Mouse (Mus musculus): ENCODE measurements around the gene Gc. TPM values are rescaled to one million over a fixed set of nuclear protein-coding genes. Genes with fewer than 3 reads are reported as not detected.

The Gc gene
- polyA plus RNA-seq, 1 experiment from 2014 or later: 3.0 TPM

DNA sequence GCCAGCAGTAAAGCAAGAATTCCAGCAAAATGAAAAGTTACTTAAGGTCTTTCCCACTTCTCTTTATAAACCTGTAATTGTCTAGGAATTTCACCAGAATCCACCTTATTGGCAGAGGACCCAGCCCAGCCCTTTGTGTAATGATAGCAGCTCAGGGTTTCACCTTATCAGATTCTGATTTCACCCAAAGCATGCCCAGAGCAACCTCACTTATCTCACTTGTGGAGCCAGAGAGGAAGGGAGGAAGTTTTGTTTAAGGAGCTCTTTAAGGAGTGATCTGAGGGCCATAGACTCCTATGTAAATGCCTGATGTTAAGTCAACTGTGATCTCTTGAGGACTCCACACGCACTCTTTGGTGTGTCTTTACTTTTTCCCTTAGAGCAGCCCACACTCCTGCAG, 67.3 kb downstream of the Gc start:
- ATAC-seq (ENCODE audit: low FRiP score, low TSS enrichment) (no peak), DNase-seq (ENCODE audit: low spot score) (no peak)
- Histone ChIP-seq H3K27me3 (ENCODE audit: control insufficient read depth, insufficient read depth, low read length) (no peaks in the 10 kb centered on the region), H3K4me3 (ENCODE audit: low read depth, low read length) (no peak overlapping the region), H3K36me3 (ENCODE audit: control insufficient read depth, insufficient read depth, low read length) (no peaks in the 10 kb centered on the region), H3K9ac (ENCODE audit: low read length) (no peak overlapping the region), H3K9me3 (ENCODE audit: control insufficient read depth, low read length) (no peaks in the 10 kb centered on the region), H3K27ac (replicated peaks) (no peak overlapping the region), H3K4me2 (replicated peaks; ENCODE audit: low read depth) (no peak overlapping the region), H3K4me1 (replicated peaks; ENCODE audit: control insufficient read depth, insufficient read depth) (no peaks in the 10 kb centered on the region)
- 45% methylated on average over 1 of the region's 1 CpGs for WGBS
- no peak for TF ChIP-seq EP300 (optimal IDR thresholded peaks at IDR 0.05)
- TF ChIP-seq CTCF (IDR thresholded peaks at IDR 0.05; ENCODE audit: low read depth): no peak

DNA sequence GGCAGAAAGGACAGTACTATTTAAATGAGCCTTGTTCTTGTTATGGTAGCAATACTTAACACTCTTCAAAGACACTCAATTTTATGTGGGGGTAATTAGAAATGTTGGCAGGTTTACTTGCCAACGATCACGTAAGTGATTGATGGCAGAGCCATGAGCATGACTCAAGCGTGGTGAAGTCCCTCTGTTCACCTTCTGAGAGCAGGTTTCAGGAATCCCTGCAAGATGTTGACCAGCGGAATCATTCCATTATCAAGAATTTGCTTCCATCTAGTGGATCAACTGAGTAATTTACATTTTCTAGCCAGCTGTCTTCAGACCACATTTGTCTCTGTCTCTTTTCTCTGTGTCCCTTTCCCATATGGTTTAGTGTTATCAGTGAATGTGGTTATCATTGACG, 73.5 kb downstream of the Gc start:
- DNase-seq (ENCODE audit: low spot score): peak; percentile 21
- 16% methylated on average over 5 of the region's 5 CpGs for WGBS

DNA sequence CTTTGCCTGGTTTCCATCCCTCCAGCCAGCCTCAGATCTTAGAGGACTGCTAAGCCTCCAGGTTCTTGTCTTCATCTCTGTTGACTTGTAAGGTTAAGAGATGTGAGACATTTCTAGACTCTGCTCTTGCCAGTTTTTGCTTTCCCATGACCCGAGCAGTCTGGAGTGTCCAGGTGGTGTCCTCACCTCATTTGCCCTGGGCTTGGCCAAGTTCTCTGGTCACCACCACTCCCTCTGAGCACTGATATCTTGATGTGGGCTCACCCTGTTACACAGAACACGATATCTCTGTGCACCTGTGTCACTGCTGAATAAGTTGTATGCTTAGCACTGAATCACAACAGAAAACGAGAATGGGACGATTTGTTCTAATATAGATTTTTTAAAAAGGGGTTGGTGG, 76.4 kb downstream of the Gc start:
- Histone ChIP-seq H3K9me3 (ENCODE audit: control insufficient read depth, low read length) (no peaks in the 10 kb centered on the region), H3K36me3 (ENCODE audit: control insufficient read depth, insufficient read depth, low read length) (no peaks in the 10 kb centered on the region), H3K4me3 (ENCODE audit: low read depth, low read length) (no peak overlapping the region), H3K9ac (ENCODE audit: low read length) (no peak overlapping the region), H3K27me3 (ENCODE audit: control insufficient read depth, insufficient read depth, low read length) (no peaks in the 10 kb centered on the region), H3K27ac (replicated peaks) (no peak overlapping the region), H3K4me1 (replicated peaks; ENCODE audit: control insufficient read depth, insufficient read depth) (no peaks in the 10 kb centered on the region), H3K4me2 (replicated peaks; ENCODE audit: low read depth) (no peak overlapping the region)
- DNase-seq (ENCODE audit: low spot score): peak; percentile 51
- TF ChIP-seq CTCF (IDR thresholded peaks at IDR 0.05; ENCODE audit: low read depth): no peak
- no peak for TF ChIP-seq EP300 (optimal IDR thresholded peaks at IDR 0.05)
- ATAC-seq (ENCODE audit: low FRiP score, low TSS enrichment): peak; percentile 94
- 62% methylated on average over 4 of the region's 4 CpGs for WGBS

More for the DNA sequence above, 73.5 kb downstream of the Gc start:
- Histone ChIP-seq H3K4me2 (replicated peaks; ENCODE audit: low read depth) (no peak overlapping the region), H3K27ac (replicated peaks) (no peak overlapping the region), H3K9me3 (ENCODE audit: control insufficient read depth, low read length) (no peaks in the 10 kb centered on the region), H3K27me3 (ENCODE audit: control insufficient read depth, insufficient read depth, low read length) (no peaks in the 10 kb centered on the region), H3K9ac (ENCODE audit: low read length) (no peak overlapping the region), H3K4me3 (ENCODE audit: low read depth, low read length) (no peak overlapping the region), H3K36me3 (ENCODE audit: control insufficient read depth, insufficient read depth, low read length) (no peaks in the 10 kb centered on the region), H3K4me1 (replicated peaks; ENCODE audit: control insufficient read depth, insufficient read depth) (no peaks in the 10 kb centered on the region)
- TF ChIP-seq EP300 (optimal IDR thresholded peaks at IDR 0.05) (no peak), CTCF (IDR thresholded peaks at IDR 0.05; ENCODE audit: low read depth) (peak; percentile 83)
- peak; percentile 74 for ATAC-seq (ENCODE audit: low FRiP score, low TSS enrichment)

DNA sequence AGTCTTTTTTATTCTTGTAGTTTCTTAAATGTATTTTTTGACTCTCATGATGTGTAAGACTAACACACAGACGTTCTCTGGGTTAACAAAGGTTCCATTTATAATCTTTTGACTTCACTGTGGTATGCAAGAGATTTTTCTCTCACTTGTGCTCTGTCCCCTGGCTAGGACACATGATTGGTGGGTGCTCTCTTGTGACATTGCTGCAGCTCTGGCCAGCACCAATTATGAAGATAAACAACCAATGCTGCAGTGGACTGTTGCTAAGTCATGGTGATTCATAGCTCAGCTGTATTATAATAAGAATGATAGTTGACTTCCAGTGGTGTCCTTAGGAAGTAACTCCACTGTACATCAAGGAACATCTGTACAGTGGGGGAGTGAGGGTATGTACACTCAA, 87.6 kb downstream of the Gc start:
- 0 out of 2 replicates have a peak, but pooled peaks have one; percentile 40 for ATAC-seq (ENCODE audit: low FRiP score, low TSS enrichment)
- H3K4me3 ChIP-seq (ENCODE audit: low read depth, low read length): no peak overlapping the region
- H3K4me1 ChIP-seq (replicated peaks; ENCODE audit: control insufficient read depth, insufficient read depth): no peaks in the 10 kb centered on the region
- no peak overlapping the region for H3K4me2 ChIP-seq (replicated peaks; ENCODE audit: low read depth)
- H3K36me3 ChIP-seq (ENCODE audit: control insufficient read depth, insufficient read depth, low read length): no peaks in the 10 kb centered on the region
- H3K27ac ChIP-seq (replicated peaks): no peak overlapping the region
- no peak for DNase-seq (ENCODE audit: low spot score)
- H3K9ac ChIP-seq (ENCODE audit: low read length): no peak overlapping the region
- no peaks in the 10 kb centered on the region for H3K9me3 ChIP-seq (ENCODE audit: control insufficient read depth, low read length)
- no peaks in the 10 kb centered on the region for H3K27me3 ChIP-seq (ENCODE audit: control insufficient read depth, insufficient read depth, low read length)
- 14% methylated on average over 1 of the region's 1 CpGs for WGBS
- TF ChIP-seq EP300 (optimal IDR thresholded peaks at IDR 0.05) (no peak), CTCF (IDR thresholded peaks at IDR 0.05; ENCODE audit: low read depth) (no peak)

DNA sequence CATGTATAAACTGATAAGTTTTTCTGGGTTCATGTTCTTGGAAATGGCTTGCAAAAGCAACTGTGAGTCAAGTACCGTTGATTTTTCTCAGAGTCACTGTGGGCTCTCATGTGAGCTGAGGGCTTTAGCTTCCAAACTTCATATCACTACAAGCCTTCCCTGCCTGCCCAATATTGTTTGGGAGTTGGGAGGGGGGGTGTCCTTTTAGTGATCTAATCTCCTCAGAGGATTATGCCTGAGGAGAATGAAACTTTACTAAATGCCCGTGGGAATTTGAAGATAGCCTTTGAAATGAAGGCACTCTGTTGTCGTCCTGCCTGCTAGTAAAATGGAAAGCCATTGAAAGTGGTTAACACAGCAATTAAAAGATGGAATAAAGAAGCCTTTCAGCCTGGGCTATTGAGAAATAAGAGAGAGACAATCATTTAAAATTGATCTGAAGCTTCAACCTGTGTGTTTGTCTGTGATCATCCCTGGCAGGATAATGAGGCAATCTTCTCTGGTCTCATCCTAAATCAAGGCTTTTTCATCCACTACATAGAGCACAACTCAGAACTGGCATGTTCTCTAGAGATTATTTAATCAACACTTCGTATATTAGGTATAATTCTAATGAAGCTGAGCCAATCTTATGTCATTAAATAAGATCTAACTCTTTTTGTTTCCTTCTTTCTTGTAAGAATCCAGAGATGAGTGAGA, 89.5 kb downstream of the Gc start:
- 71% methylated on average over 4 of the region's 4 CpGs for WGBS
- no peak overlapping the region for H3K4me2 ChIP-seq (replicated peaks; ENCODE audit: low read depth)
- H3K9ac ChIP-seq (ENCODE audit: low read length): no peak overlapping the region
- H3K4me3 ChIP-seq (ENCODE audit: low read depth, low read length): no peak overlapping the region
- H3K9me3 ChIP-seq (ENCODE audit: control insufficient read depth, low read length): no peaks in the 10 kb centered on the region
- TF ChIP-seq CTCF (IDR thresholded peaks at IDR 0.05; ENCODE audit: low read depth) (no peak), EP300 (optimal IDR thresholded peaks at IDR 0.05) (no peak)
- H3K27ac ChIP-seq (replicated peaks): no peak overlapping the region
- H3K36me3 ChIP-seq (ENCODE audit: control insufficient read depth, insufficient read depth, low read length): no peaks in the 10 kb centered on the region
- DNase-seq (ENCODE audit: low spot score): no peak
- ATAC-seq (ENCODE audit: low FRiP score, low TSS enrichment): no peak
- H3K4me1 ChIP-seq (replicated peaks; ENCODE audit: control insufficient read depth, insufficient read depth): no peaks in the 10 kb centered on the region
- H3K27me3 ChIP-seq (ENCODE audit: control insufficient read depth, insufficient read depth, low read length): no peaks in the 10 kb centered on the region

Other genes starting within 250 kb of the Gc start
- 0.07 TPM in 1 of 2 replicates, not detected in the other for gene Npffr2, start 69.5 kb upstream of the Gc start, polyA plus RNA-seq (2015; fragmentation: Nextera tagmentation; extraction: Ambion mirVana)